Mouse (Mus musculus) heart, embryonic 13.5 days (tissue): ENCODE results near the gene Slc22a15. TPM values are rescaled to one million over a fixed set of nuclear protein-coding genes. Genes with fewer than 3 reads are reported as not detected.

ENCODE experiments used
- ATAC-seq: fragments of 200-750 bp; cut with Nextera tagmentation; 2 replicates; pipeline ENCODE4 v1.8.0; 2017; ENCODE audit warnings: moderate TSS enrichment; ENCODE audit not compliant: insufficient number of reproducible peaks, low FRiP score, low TSS enrichment; ENCODE audit errors: extremely low read depth
- H3K27ac ChIP-seq: fragments of 300-500 bp; sonication (generic); replicated peaks from 2 replicates; pipeline ENCODE4 v1.5.1; 2015; ENCODE audit warnings: moderate library complexity, mild to moderate bottlenecking, inconsistent platforms
- H3K27me3 ChIP-seq: fragments of 300-500 bp; sonication (generic); replicated peaks from 2 replicates; pipeline ENCODE4 v1.6.1; 2015; ENCODE audit warnings: mild to moderate bottlenecking, inconsistent platforms
- H3K36me3 ChIP-seq: fragments of 300-500 bp; sonication (generic); 2 replicates; pipeline ENCODE4 v1.6.1; 2015; ENCODE audit warnings: mild to moderate bottlenecking, inconsistent platforms
- H3K4me1 ChIP-seq: fragments of 300-500 bp; sonication (generic); 2 replicates; pipeline ENCODE4 v1.6.1; 2015; ENCODE audit warnings: inconsistent platforms
- H3K4me2 ChIP-seq: fragments of 300-500 bp; sonication (generic); 2 replicates; pipeline ENCODE4 v1.6.1; 2015; ENCODE audit warnings: inconsistent platforms, mild to moderate bottlenecking, moderate library complexity
- H3K4me3 ChIP-seq: fragments of 300-500 bp; sonication (generic); 2 replicates; pipeline ENCODE4 v1.5.1; 2015; ENCODE audit warnings: moderate library complexity, mild to moderate bottlenecking, inconsistent platforms
- H3K9ac ChIP-seq: fragments of 300-500 bp; sonication (generic); 2 replicates; pipeline ENCODE4 v1.6.1; 2015; ENCODE audit warnings: inconsistent platforms, mild to moderate bottlenecking, moderate library complexity
- H3K9me3 ChIP-seq: fragments of 300-500 bp; sonication (generic); 2 replicates; pipeline ENCODE4 v1.6.1; 2016; ENCODE audit warnings: inconsistent platforms
- WGBS: fragments of 180-500 bp; shearing (Covaris S2); methylation state at CpG from one replicate; pipeline ENCODE4 v1.1.7; 2015; ENCODE audit warnings: mixed read lengths; 5-methylcytosine and 5-hydroxymethylcytosine counted together
- polyA plus RNA-seq: library from polyadenylated mRNA; unstranded; fragments of >200 nt; fragmentation: Nextera tagmentation; extraction: Ambion mirVana; gene quantifications from 2 replicates; pipeline ENCODE4 v1.2.1, GENCODE M21; 2015

Gene Slc22a15
- polyA plus RNA-seq, 1 experiment from 2014 or later, result 5.2 TPM

DNA sequence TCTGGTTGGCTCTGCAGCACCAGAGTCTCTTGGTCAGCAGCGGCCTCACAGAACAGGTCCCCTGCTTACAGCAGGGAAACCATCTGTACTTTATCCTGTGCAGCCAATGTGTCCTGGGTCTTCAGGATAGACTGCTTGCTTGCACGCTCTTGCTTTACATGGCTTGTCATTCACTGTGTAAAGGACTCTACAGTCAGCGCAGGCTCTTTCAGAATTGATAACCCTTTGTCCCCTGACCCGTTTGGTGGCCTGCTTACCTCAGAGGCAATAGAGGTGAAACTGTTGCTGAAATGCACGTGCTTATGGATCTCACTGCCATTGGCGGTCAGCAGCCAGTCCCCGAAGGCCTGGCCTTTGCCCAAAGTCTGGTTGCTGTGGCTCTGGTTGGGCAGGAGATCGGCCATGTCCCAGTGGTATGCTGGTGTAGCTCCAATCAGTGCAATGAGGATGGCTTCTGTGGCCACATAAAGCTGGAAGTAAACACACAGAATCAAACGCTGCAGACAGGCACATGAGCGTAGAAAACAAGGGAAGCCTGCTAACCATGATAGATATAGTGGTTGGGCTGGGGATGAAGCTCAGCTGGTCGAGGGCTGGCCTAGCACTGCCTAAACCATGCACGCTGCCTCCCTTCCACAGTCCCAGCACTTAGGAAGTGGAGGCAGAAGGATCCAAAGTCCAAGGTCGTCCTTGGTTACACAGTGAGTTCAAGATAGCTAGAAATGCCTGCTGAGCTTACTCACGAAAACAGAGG, 9.0 kb downstream of the Slc22a15 start:
- no peak for ATAC-seq
- H3K27me3 ChIP-seq, result no peaks in the 10 kb centered on the region
- no peak overlapping the region; the same call in 1 of the 2 replicates for H3K27ac ChIP-seq
- no peaks in the 10 kb centered on the region for H3K9me3 ChIP-seq
- no peak overlapping the region for H3K4me2 ChIP-seq
- no peak overlapping the region for H3K9ac ChIP-seq
- 62% methylated on average over 14 of the region's 14 CpGs for whole genome bisulfite sequencing
- peaks cover 21% of the 10 kb centered on the region for H3K4me1 ChIP-seq
- H3K4me3 ChIP-seq, result no peak overlapping the region
- peaks cover 37% of the 10 kb centered on the region for H3K36me3 ChIP-seq

DNA sequence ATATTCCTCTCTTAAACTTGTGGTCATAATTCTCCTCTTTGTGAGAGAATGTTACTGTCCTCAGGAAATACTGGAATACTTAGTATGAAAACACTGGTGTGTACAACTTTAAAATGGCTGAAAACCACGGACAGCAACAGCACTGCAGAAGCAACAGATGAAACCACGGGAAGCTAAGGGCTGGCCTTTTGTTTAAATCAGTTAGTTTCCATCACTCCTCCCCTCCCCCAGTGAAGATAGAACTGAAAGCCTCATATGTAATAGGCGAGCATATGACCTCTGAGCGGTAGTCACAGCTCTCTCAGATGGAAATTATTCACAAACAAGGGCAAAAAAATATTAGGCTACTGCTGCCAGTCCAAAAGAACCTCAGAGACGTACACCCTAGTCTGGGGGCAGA, 10.0 kb downstream of the Slc22a15 start:
- H3K4me1 ChIP-seq, result peaks cover 15% of the 10 kb centered on the region
- WGBS, result 73% methylated on average over 5 of the region's 5 CpGs
- ATAC-seq, result no peak

DNA sequence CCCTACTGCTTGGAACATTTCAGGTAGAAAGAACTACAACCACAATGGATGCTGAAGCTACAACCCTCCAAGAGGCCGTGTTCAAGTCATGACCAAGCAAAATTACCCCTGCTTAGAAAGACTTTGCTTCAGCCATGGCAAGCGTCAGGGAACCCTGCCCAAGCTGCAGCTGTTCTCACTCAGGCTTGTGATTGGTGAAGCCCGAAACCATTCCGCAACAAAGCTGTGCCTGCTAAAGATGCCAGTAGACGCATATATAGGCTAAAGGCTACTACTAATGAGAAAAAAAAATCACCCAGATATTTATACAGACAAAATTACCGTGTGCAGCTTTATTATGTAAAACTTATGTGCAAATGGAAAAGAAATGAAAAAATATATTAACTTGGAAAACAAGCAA, 12.2 kb downstream of the Slc22a15 start:
- H3K4me3 ChIP-seq, result no peak overlapping the region
- no peaks in the 10 kb centered on the region for H3K27me3 ChIP-seq
- no peak for ATAC-seq
- no peak overlapping the region for H3K9ac ChIP-seq
- no peaks in the 10 kb centered on the region for H3K9me3 ChIP-seq
- H3K4me2 ChIP-seq, result no peak overlapping the region
- no peak overlapping the region for H3K27ac ChIP-seq
- H3K4me1 ChIP-seq, result peaks cover 10% of the 10 kb centered on the region
- 78% methylated on average over 6 of the region's 6 CpGs for WGBS
- peaks cover 52% of the 10 kb centered on the region for H3K36me3 ChIP-seq

More for the DNA sequence above, 10.0 kb downstream of the Slc22a15 start:
- no peak overlapping the region for H3K4me2 ChIP-seq
- H3K36me3 ChIP-seq, result peaks cover 42% of the 10 kb centered on the region
- no peaks in the 10 kb centered on the region for H3K27me3 ChIP-seq
- no peak overlapping the region for H3K27ac ChIP-seq
- no peaks in the 10 kb centered on the region for H3K9me3 ChIP-seq
- H3K9ac ChIP-seq, result no peak overlapping the region
- H3K4me3 ChIP-seq, result no peak overlapping the region

DNA sequence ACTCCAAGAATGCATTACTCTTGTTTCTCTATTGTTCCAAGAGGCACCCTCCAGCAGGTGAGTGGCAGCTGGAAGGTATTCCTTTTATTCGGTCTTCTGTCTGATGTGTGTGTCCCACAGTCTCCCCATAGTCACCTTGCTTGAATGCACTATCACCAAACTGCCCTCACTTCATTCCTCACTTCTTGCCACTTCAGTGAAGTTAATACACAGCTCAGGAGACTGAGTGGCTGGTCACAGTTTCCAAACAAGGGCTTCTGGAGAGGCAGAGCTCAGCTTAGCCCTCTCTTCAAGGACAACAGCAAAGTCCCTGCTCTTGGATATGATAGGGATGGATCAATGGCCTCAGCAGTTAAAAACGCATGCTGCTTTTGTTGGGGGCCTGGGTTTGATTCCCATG, 17.2 kb downstream of the Slc22a15 start:
- H3K4me1 ChIP-seq, result peaks cover 47% of the 10 kb centered on the region

DNA sequence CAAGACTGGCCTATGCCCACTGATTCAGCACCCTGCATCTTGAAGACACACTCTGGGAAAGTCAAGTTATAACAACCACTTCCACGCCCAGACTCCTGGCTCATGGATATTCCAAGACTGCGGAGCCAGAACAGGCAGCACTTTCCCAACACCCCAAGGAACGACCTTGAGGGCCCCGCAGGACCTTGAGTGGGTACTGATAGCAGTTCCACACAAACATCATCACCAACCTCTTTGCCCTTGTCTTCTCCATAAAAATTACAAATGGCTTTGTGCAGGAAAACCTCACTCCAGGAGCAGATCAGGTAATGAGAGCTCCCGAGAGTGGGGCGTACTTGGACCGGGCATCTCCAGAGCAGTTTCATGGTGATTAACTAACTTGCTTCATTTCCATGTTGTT, 19.5 kb downstream of the Slc22a15 start:
- ATAC-seq, result no peak
- 75% methylated on average over 7 of the region's 7 CpGs for whole genome bisulfite sequencing
- Histone ChIP-seq H3K27me3 (no peaks in the 10 kb centered on the region), H3K9me3 (no peaks in the 10 kb centered on the region), H3K9ac (no peak overlapping the region), H3K4me1 (peaks cover 53% of the 10 kb centered on the region), H3K36me3 (peaks cover 15% of the 10 kb centered on the region), H3K4me3 (no peak overlapping the region), H3K27ac (no peak overlapping the region), H3K4me2 (no peak overlapping the region)

More for the DNA sequence above, 17.2 kb downstream of the Slc22a15 start:
- H3K9ac ChIP-seq, result no peak overlapping the region
- no peaks in the 10 kb centered on the region for H3K27me3 ChIP-seq
- 38% methylated on average over 2 of the region's 2 CpGs for WGBS
- no peak overlapping the region for H3K4me2 ChIP-seq
- ATAC-seq, result no peak
- H3K27ac ChIP-seq, result peak overlapping the region; percentile 80
- no peak overlapping the region for H3K4me3 ChIP-seq
- H3K9me3 ChIP-seq, result no peaks in the 10 kb centered on the region
- peaks cover 21% of the 10 kb centered on the region for H3K36me3 ChIP-seq

DNA sequence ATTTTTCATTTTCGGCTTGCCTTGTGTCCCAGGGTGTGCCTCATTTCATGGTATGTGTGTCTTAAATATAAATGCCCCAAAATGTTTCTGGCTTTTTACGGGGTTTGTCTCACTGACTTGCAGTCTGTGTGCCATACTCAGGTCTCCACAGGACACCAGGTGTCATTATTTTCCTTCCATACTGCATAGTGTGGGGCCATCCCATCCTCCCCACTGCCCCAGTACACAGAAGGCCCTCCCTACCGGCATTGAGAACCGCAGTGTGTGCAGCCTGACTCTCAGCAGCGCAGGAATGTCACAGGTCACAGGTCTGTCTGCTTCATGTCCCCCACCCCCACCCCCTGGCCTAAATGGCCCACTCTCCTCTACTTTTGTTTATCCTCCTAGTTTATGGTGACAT, 21.2 kb downstream of the Slc22a15 start:
- H3K9me3 ChIP-seq, result no peaks in the 10 kb centered on the region
- peaks cover 53% of the 10 kb centered on the region for H3K4me1 ChIP-seq
- no peak overlapping the region for H3K4me2 ChIP-seq
- peak overlapping the region; percentile 4; the same call in 1 of the 2 replicates for H3K9ac ChIP-seq
- H3K27me3 ChIP-seq, result no peaks in the 10 kb centered on the region
- WGBS, result 68% methylated on average over 5 of the region's 5 CpGs
- ATAC-seq, result no peak
- H3K36me3 ChIP-seq, result no peaks in the 10 kb centered on the region; the same call in 1 of the 2 replicates
- peak overlapping the region; percentile 74 for H3K27ac ChIP-seq
- no peak overlapping the region for H3K4me3 ChIP-seq

- H3K9me3 ChIP-seq, result no peaks in the 10 kb centered on the region
- H3K9ac ChIP-seq, result peak overlapping the region; percentile 58
- no peaks in the 10 kb centered on the region for H3K36me3 ChIP-seq
- H3K4me1 ChIP-seq, result peaks cover 53% of the 10 kb centered on the region
- H3K27me3 ChIP-seq, result no peaks in the 10 kb centered on the region
- no peak for ATAC-seq
- WGBS, result 27% methylated on average over 7 of the region's 7 CpGs
- H3K4me2 ChIP-seq, result peak overlapping the region; percentile 25
- H3K27ac ChIP-seq, result peak overlapping the region; percentile 74
- no peak overlapping the region for H3K4me3 ChIP-seq
Observed at GRCm38 (mm10) chr3:101902344-101902743, 21.9 kb downstream of the Slc22a15 start.

DNA sequence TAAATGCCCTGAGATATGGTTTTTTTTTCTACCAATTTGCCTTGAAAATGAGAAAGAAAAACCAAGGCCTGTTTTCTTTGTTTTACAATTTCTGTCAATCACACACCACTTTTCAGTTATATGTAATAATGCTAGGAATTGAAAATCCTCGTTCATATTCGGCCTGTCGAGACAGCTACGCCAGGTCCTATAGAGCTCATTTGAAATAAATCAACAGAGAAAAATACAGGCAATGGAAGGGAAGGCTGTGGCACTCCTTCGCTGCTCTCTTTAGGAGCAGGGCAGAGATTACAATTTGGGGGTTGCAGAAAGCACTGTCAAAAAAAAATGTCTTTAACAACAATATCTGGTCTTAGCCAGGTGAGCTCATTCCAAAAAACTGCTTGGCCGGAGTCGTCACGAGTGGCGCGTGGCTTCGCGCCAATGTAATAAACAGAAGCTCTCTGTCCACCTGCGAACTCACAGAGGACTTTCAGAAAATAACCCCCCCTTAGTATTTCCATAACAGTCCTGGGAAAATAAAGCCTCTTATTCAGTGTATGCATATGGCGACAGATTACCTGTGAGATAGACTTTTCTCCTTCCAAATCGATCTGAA, 26.8 kb downstream of the Slc22a15 start:
- peaks cover 11% of the 10 kb centered on the region for H3K4me1 ChIP-seq
- H3K9me3 ChIP-seq, result no peaks in the 10 kb centered on the region
- H3K9ac ChIP-seq, result no peak overlapping the region
- no peak for ATAC-seq
- no peaks in the 10 kb centered on the region for H3K27me3 ChIP-seq
- H3K36me3 ChIP-seq, result peaks cover 9% of the 10 kb centered on the region
- no peak overlapping the region for H3K4me2 ChIP-seq
- no peak overlapping the region for H3K4me3 ChIP-seq
- WGBS, result 87% methylated on average over 15 of the region's 15 CpGs
- H3K27ac ChIP-seq, result no peak overlapping the region

GRCm38 (mm10) chr3:101896893-101897292, 27.4 kb downstream of the Slc22a15 start:
- H3K27ac ChIP-seq, result no peak overlapping the region
- no peak overlapping the region for H3K9ac ChIP-seq
- WGBS, result 19% methylated on average over 9 of the region's 9 CpGs
- peaks cover 5% of the 10 kb centered on the region for H3K4me1 ChIP-seq
- no peak for ATAC-seq
- H3K9me3 ChIP-seq, result no peaks in the 10 kb centered on the region
- H3K4me2 ChIP-seq, result no peak overlapping the region
- peaks cover 9% of the 10 kb centered on the region for H3K36me3 ChIP-seq
- no peaks in the 10 kb centered on the region for H3K27me3 ChIP-seq
- H3K4me3 ChIP-seq, result no peak overlapping the region

- peaks cover 9% of the 10 kb centered on the region for H3K36me3 ChIP-seq
- H3K4me1 ChIP-seq, result no peaks in the 10 kb centered on the region
- 79% methylated on average over 7 of the region's 7 CpGs for WGBS
- no peaks in the 10 kb centered on the region for H3K9me3 ChIP-seq
- no peaks in the 10 kb centered on the region for H3K27me3 ChIP-seq
- H3K27ac ChIP-seq, result no peak overlapping the region
- H3K4me3 ChIP-seq, result no peak overlapping the region
- no peak overlapping the region for H3K4me2 ChIP-seq
- H3K9ac ChIP-seq, result no peak overlapping the region
- no peak for ATAC-seq
Observed at GRCm38 (mm10) chr3:101895376-101895910, 28.8 kb downstream of the Slc22a15 start.

- peak; percentile 63; the same call in 1 of the 2 replicates for ATAC-seq
- Histone ChIP-seq H3K27me3 (no peaks in the 10 kb centered on the region), H3K9ac (no peak overlapping the region), H3K36me3 (peaks cover 11% of the 10 kb centered on the region), H3K4me3 (no peak overlapping the region), H3K27ac (peak overlapping the region; percentile 21; the same call in 1 of the 2 replicates), H3K9me3 (no peaks in the 10 kb centered on the region), H3K4me1 (peaks cover 10% of the 10 kb centered on the region; the same call in 1 of the 2 replicates), H3K4me2 (no peak overlapping the region)
- WGBS, result 39% methylated on average over 3 of the region's 3 CpGs
Observed at GRCm38 (mm10) chr3:101885591-101885990, 38.7 kb downstream of the Slc22a15 start.
